Mouse (Mus musculus): Measurements from ENCODE around the gene Mmp2. TPM values are rescaled to one million over a fixed set of nuclear protein-coding genes. Genes with fewer than 3 reads are reported as not detected.

Gene Mmp2
- polyA plus RNA-seq, 1 experiment from 2014 or later: 30.9 TPM

GRCm38 (mm10) chr8:92817928-92818818, 8.9 kb upstream of the Mmp2 start:
- Histone ChIP-seq H3K27ac (no peak overlapping the region), H3K9ac (no peak overlapping the region), H3K27me3 (0 out of 2 replicates have a peak, but pooled peaks cover 5% of the 10 kb centered on the region), H3K36me3 (no peaks in the 10 kb centered on the region), H3K9me3 (no peaks in the 10 kb centered on the region), H3K4me3 (no peak overlapping the region), H3K4me2 (no peak overlapping the region), H3K4me1 (replicated peaks) (no peaks in the 10 kb centered on the region)
- peak; percentile 81 for ATAC-seq (ENCODE audit: low FRiP score)
- 21% methylated on average over 5 of the region's 6 CpGs for WGBS

GRCm38 (mm10) chr8:92821151-92821550, 5.9 kb upstream of the Mmp2 start:
- Histone ChIP-seq H3K9ac (no peak overlapping the region), H3K4me2 (no peak overlapping the region), H3K4me3 (no peak overlapping the region), H3K4me1 (replicated peaks) (no peaks in the 10 kb centered on the region), H3K27ac (no peak overlapping the region), H3K36me3 (no peaks in the 10 kb centered on the region), H3K9me3 (no peaks in the 10 kb centered on the region), H3K27me3 (peaks cover 20% of the 10 kb centered on the region; the same call in 1 of the 2 replicates)
- no peak for ATAC-seq (ENCODE audit: low FRiP score)

DNA sequence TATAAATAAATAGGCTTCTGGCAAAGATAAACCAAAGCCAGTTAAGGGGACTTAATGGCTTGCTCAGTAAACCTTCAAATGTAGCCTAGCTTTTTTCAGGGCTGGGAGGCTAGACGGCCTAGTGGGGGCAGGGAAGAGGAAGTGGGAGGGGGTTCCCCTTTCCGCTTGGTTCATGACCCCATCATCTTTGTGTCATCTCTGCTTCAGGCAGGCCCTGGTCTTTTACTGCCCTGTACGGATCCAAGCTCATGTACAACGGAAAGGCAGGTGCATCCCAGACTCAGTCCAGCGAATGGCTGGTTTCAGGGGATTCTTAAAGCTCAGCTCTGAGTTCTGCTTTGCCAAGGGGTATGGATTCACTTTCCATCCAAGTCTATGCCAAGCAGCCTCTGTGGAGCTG, 4.7 kb upstream of the Mmp2 start:
- Histone ChIP-seq H3K4me2 (no peak overlapping the region), H3K9me3 (no peaks in the 10 kb centered on the region), H3K27ac (no peak overlapping the region), H3K4me1 (replicated peaks) (peaks cover 6% of the 10 kb centered on the region), H3K9ac (no peak overlapping the region), H3K36me3 (no peaks in the 10 kb centered on the region), H3K27me3 (peaks cover 24% of the 10 kb centered on the region; the same call in 1 of the 2 replicates), H3K4me3 (no peak overlapping the region)
- ATAC-seq (ENCODE audit: low FRiP score): no peak
- WGBS: 89% methylated on average over 5 of the region's 5 CpGs

DNA sequence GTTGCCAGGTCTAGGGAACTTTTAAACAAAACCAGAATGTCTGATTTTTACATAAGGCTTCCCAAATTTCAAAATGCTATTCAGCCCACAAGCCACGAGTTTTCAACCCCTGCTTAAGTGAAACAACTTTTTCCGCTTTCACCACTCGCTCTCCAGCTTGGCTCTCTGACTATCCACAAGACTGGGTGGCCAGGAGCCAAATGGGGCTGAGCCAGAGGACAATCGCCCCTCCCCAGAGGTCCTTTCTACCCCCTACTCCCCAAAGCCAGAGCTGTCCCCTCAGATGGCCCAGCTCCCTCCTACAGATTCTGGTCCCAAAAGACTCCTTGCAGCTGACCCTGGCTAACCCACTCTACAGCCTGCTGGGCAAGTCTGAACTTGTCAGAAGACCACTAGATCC, 1.1 kb upstream of the Mmp2 start:
- 80% methylated on average over 4 of the region's 4 CpGs for WGBS
- peaks cover 17% of the 10 kb centered on the region for H3K4me1 ChIP-seq (replicated peaks)

GRCm38 (mm10) chr8:92828251-92828743, 1.2 kb downstream of the Mmp2 start:
- H3K36me3 ChIP-seq: no peaks in the 10 kb centered on the region
- WGBS: 43% methylated on average over 15 of the region's 15 CpGs
- peaks cover 28% of the 10 kb centered on the region; the same call in 1 of the 2 replicates for H3K27me3 ChIP-seq
- peak overlapping the region; percentile 50 for H3K4me3 ChIP-seq
- peaks cover 17% of the 10 kb centered on the region for H3K4me1 ChIP-seq (replicated peaks)
- peak overlapping the region; percentile 81 for H3K4me2 ChIP-seq
- H3K27ac ChIP-seq: no peak overlapping the region
- H3K9ac ChIP-seq: no peak overlapping the region
- ATAC-seq (ENCODE audit: low FRiP score): peak; percentile 77
- no peaks in the 10 kb centered on the region for H3K9me3 ChIP-seq

More for the DNA sequence above, 1.1 kb upstream of the Mmp2 start:
- Histone ChIP-seq H3K9ac (no peak overlapping the region), H3K27me3 (peaks cover 32% of the 10 kb centered on the region; the same call in 1 of the 2 replicates), H3K36me3 (no peaks in the 10 kb centered on the region), H3K4me3 (no peak overlapping the region), H3K27ac (no peak overlapping the region), H3K4me2 (no peak overlapping the region), H3K9me3 (no peaks in the 10 kb centered on the region)
- no peak for ATAC-seq (ENCODE audit: low FRiP score)

DNA sequence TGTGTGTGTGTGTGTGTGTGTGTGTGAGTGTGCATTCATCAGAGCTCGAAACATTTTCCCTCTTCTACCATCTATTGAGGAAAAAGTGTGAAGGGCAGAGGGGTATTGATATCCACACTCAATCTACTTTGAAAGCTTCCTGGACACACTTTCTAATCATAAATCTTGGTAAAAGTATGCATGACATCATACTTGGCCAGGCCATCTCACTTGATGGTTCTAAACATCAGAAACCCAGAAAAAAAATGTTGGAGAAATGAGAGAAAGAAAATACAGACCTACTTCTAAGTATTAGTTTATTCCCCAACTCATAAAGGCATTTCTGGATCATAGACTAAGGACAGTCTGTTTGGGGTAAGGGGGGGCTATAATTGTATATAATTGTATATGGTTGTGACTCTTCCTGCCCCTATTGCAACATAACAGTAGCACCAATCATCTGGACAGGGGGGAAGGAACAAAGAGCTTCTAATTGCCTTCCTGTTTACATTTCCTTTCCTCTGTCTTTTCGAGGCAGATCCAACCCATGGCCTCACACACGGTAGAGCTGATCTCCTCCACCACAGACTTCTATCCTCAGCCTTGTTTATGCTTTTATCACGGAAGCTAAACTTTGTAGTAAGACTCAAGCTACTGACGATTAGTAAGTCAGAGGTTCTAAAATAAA, 7.1 kb downstream of the Mmp2 start:
- Histone ChIP-seq H3K9ac (no peak overlapping the region), H3K4me2 (no peak overlapping the region), H3K27me3 (no peaks in the 10 kb centered on the region), H3K9me3 (no peaks in the 10 kb centered on the region), H3K4me1 (replicated peaks) (no peaks in the 10 kb centered on the region), H3K4me3 (no peak overlapping the region), H3K36me3 (0 out of 2 replicates have a peak, but pooled peaks cover 8% of the 10 kb centered on the region), H3K27ac (no peak overlapping the region)
- WGBS: 63% methylated on average over 4 of the region's 5 CpGs
- ATAC-seq (ENCODE audit: low FRiP score): no peak

DNA sequence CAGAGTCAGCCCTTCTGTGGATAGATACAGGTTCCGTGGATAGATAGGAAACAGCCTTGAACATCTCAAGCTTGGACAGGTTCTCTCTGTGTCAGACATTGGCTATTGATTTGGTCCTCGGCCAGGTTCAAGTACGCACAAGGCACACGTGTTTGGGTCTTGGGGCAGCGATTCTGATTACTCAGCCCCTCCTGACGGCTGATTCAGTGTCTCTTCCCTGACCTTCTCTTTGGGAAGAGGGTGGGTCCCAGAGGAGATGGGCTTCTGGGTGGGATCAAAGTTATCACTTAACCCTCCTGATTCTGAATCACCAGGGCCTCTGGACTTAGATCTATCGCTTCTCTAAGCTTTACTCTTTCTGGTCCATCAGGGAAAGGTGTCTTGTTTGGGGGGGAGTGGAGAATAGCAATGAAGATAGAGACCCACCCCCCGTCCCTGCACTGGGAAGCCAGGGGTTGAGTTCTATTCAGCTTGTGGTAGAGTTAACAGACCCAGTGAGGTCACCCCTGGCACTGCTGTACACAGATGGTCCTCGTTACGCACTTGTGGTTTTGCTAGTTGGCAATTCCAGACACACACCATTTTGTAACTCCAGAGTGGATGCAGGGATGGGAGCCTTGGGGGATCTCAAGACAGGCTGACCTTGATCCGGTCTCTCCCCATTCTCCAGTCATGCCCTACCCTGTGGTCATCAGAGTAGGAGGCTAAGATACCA, 7.9 kb downstream of the Mmp2 start:
- no peak overlapping the region for H3K9ac ChIP-seq
- 0 out of 2 replicates have a peak, but pooled peaks cover 8% of the 10 kb centered on the region for H3K36me3 ChIP-seq
- ATAC-seq (ENCODE audit: low FRiP score): no peak
- no peak overlapping the region for H3K27ac ChIP-seq
- H3K4me3 ChIP-seq: no peak overlapping the region
- no peaks in the 10 kb centered on the region for H3K9me3 ChIP-seq
- H3K27me3 ChIP-seq: no peaks in the 10 kb centered on the region
- WGBS: 85% methylated on average over 11 of the region's 11 CpGs
- no peaks in the 10 kb centered on the region for H3K4me1 ChIP-seq (replicated peaks)
- H3K4me2 ChIP-seq: no peak overlapping the region

DNA sequence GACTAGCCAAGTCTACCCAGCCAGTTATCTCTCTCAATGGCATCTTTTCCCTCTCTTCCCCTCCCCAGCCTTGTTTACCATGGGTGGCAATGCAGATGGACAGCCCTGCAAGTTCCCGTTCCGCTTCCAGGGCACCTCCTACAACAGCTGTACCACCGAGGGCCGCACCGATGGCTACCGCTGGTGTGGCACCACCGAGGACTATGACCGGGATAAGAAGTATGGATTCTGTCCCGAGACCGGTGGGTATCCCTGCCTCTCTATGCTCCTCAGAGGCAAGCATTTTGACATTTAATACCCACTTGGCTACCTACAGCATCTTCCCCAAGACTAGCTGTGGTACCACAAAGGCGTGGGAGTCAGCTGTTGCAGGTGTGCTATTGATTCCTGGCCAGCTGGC, 8.8 kb downstream of the Mmp2 start:
- Histone ChIP-seq H3K4me1 (replicated peaks) (no peaks in the 10 kb centered on the region), H3K27me3 (no peaks in the 10 kb centered on the region), H3K36me3 (peaks cover 14% of the 10 kb centered on the region; the same call in 1 of the 2 replicates), H3K9me3 (no peaks in the 10 kb centered on the region), H3K4me3 (no peak overlapping the region), H3K9ac (no peak overlapping the region), H3K4me2 (no peak overlapping the region), H3K27ac (no peak overlapping the region)
- WGBS: 95% methylated on average over 11 of the region's 11 CpGs
- no peak for ATAC-seq (ENCODE audit: low FRiP score)

DNA sequence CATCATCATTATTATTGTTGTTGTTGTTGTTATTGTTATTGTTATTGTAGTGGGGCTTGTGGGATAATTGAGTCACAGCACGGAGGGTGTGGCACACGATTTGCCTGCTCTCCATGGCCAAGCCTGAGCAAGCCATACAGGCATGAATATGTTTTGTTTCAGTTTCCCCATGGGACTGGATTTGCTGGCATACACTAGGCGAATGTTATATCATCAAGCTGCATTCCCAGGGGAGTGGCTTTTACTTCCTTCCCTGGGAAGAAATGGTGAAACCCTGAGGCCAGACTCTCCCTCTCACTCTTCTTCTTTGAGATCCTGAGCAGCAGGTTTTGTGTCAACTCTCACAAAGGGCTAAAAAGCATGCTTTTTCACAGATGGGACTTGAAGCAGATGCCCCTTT, 11.5 kb downstream of the Mmp2 start:
- Histone ChIP-seq H3K27me3 (no peaks in the 10 kb centered on the region), H3K4me3 (no peak overlapping the region), H3K4me2 (no peak overlapping the region), H3K27ac (no peak overlapping the region), H3K4me1 (replicated peaks) (no peaks in the 10 kb centered on the region), H3K36me3 (peaks cover 14% of the 10 kb centered on the region; the same call in 1 of the 2 replicates), H3K9me3 (no peaks in the 10 kb centered on the region), H3K9ac (no peak overlapping the region)
- 78% methylated on average over 3 of the region's 3 CpGs for WGBS
- ATAC-seq (ENCODE audit: low FRiP score): no peak

GRCm38 (mm10) chr8:92839161-92839560, 12.1 kb downstream of the Mmp2 start:
- peaks cover 19% of the 10 kb centered on the region for H3K36me3 ChIP-seq
- no peak overlapping the region for H3K9ac ChIP-seq
- no peak for ATAC-seq (ENCODE audit: low FRiP score)
- H3K4me1 ChIP-seq (replicated peaks): no peaks in the 10 kb centered on the region
- H3K4me3 ChIP-seq: no peak overlapping the region
- H3K4me2 ChIP-seq: no peak overlapping the region
- no peak overlapping the region for H3K27ac ChIP-seq
- 97% methylated on average over 8 of the region's 8 CpGs for WGBS
- no peaks in the 10 kb centered on the region for H3K9me3 ChIP-seq
- no peaks in the 10 kb centered on the region for H3K27me3 ChIP-seq

DNA sequence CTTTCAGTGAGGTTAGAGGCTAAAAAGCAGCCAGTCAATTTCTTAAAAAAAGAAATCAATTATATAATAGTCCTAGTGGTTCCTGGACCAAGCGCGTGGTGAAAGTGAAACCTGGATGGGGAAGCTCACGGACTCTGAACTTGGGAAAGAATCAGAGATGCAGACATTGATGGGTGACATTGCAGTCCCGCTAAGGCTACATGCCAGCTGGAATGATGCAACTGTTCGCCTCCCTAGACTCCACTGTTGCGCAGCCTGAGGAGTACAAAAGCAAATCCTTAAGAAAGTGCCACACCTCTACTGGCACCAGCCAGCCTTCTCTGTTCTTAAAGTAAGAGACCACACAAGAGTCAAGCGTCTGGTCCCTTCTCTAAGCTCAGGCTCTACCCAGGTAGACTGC, 12.8 kb downstream of the Mmp2 start:
- no peak overlapping the region for H3K27ac ChIP-seq
- no peak overlapping the region for H3K9ac ChIP-seq
- no peaks in the 10 kb centered on the region for H3K4me1 ChIP-seq (replicated peaks)
- WGBS: 95% methylated on average over 7 of the region's 7 CpGs
- H3K9me3 ChIP-seq: no peaks in the 10 kb centered on the region
- peaks cover 19% of the 10 kb centered on the region for H3K36me3 ChIP-seq
- no peaks in the 10 kb centered on the region for H3K27me3 ChIP-seq
- ATAC-seq (ENCODE audit: low FRiP score): no peak
- no peak overlapping the region for H3K4me3 ChIP-seq
- H3K4me2 ChIP-seq: no peak overlapping the region

DNA sequence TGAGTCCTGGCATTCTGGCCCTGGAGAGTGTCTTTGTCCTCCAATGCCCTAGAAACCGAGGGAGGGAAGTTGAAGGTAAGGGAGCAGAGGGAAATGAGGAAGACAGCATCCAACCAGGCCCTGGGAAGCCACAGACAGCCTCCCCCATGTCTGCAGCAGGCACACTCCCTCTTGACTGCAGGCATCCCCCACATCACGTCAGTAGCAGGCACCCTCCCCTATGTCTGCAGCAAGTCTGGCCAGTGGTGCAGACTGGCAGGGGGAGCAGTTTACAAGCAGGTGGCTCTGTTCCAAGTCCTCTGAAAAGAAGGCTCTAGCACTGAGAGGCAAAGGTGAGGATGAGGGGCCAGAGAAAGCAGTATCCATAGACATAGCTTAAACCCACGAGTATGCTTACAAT, 19.6 kb downstream of the Mmp2 start:
- Histone ChIP-seq H3K27ac (peak overlapping the region; percentile 64), H3K4me1 (replicated peaks) (peaks cover 36% of the 10 kb centered on the region), H3K36me3 (peaks cover 5% of the 10 kb centered on the region; the same call in 1 of the 2 replicates), H3K9me3 (no peaks in the 10 kb centered on the region), H3K9ac (no peak overlapping the region), H3K4me3 (no peak overlapping the region), H3K27me3 (no peaks in the 10 kb centered on the region), H3K4me2 (no peak overlapping the region)
- 33% methylated on average over 3 of the region's 3 CpGs for WGBS
- ATAC-seq (ENCODE audit: low FRiP score): peak; percentile 53; the same call in 1 of the 2 replicates
